Mouse (Mus musculus) intestine, embryonic 14.5 days (tissue): ENCODE measurements around the gene Dpp6. TPM values are rescaled to one million over a fixed set of nuclear protein-coding genes. Genes with fewer than 3 reads are reported as not detected.

ENCODE experiments used
- ATAC-seq: fragments of 200-750 bp; cut with Nextera tagmentation; replicated peaks from 2 replicates; pipeline ENCODE4 v1.8.0; 2017; ENCODE audit warnings: low read depth, moderate number of reproducible peaks, moderate TSS enrichment, moderate library complexity; ENCODE audit not compliant: low FRiP score, low TSS enrichment
- DNase-seq: peaks from one replicate; pipeline ENCODE4 v3.0.0-alpha.2; 2018; ENCODE audit warnings: low spot score
- H3K27ac ChIP-seq: fragments of 300-500 bp; sonication (generic); 2 replicates; pipeline ENCODE4 v1.5.1; 2014; ENCODE audit warnings: low read depth, mild to moderate bottlenecking, control low read depth
- H3K27me3 ChIP-seq: fragments of 300-500 bp; sonication (generic); replicated peaks from 2 replicates; pipeline ENCODE4 v1.6.1; 2014; ENCODE audit warnings: low read length, control low read depth; ENCODE audit not compliant: control insufficient read depth, insufficient read depth
- H3K36me3 ChIP-seq: fragments of 300-500 bp; sonication (generic); 2 replicates; pipeline ENCODE4 v1.6.1; 2014; ENCODE audit warnings: low read length, control low read depth; ENCODE audit not compliant: control insufficient read depth, insufficient read depth
- H3K4me1 ChIP-seq: fragments of 300-500 bp; sonication (generic); replicated peaks from 2 replicates; pipeline ENCODE4 v1.6.1; 2014; ENCODE audit warnings: low read length, control low read depth, mixed read lengths; ENCODE audit not compliant: control insufficient read depth, insufficient read depth
- H3K4me2 ChIP-seq: fragments of 300-500 bp; sonication (generic); 2 replicates; pipeline ENCODE4 v1.6.1; 2014; ENCODE audit warnings: low read length
- H3K4me3 ChIP-seq: fragments of 300-500 bp; sonication (generic); 2 replicates; pipeline ENCODE4 v1.5.1; 2014; ENCODE audit warnings: low read depth, low read length, control low read depth, mixed read lengths
- H3K9ac ChIP-seq: fragments of 300-500 bp; sonication (generic); 2 replicates; pipeline ENCODE4 v1.6.1; 2014; ENCODE audit warnings: mild to moderate bottlenecking, low read length
- H3K9me3 ChIP-seq: fragments of 300-500 bp; sonication (generic); 2 replicates; pipeline ENCODE4 v1.6.1; 2016; ENCODE audit warnings: low read length, control low read depth; ENCODE audit not compliant: control insufficient read depth
- WGBS: fragments of 180-500 bp; shearing (Covaris S2); extraction: QIAGEN DNeasy Blood & Tissue Kit; methylation state at CpG from one replicate; pipeline ENCODE4 v1.1.7; 2014; 5-methylcytosine and 5-hydroxymethylcytosine counted together
- polyA plus RNA-seq: library from polyadenylated mRNA; unstranded; fragments of >200 nt; fragmentation: Nextera tagmentation; extraction: Ambion mirVana; gene quantifications from 2 replicates; pipeline ENCODE4 v1.2.1, GENCODE M21; 2014

The Dpp6 gene
- polyA plus RNA-seq, 1 experiment from 2014 or later: 2.0 TPM

DNA sequence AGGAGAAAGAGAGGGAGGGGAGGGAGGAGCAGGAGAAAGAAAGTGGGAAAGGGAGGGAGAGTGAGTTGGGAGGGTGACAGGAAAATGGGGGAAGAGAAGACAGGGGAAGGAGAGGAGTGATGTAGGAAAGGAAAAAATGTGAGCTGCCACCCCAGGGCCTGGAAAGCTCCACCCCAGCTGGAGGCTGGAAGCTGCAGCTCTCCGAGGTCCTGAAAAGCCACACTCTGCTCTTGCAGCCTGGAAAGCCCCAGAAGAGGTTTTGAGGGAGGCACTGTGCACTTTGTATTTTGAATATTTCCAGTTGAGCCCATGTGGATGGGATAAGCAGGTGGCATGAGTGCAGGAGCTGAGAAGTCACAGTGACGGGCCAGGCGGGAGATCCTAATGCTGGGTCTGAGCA lies 77.3 kb downstream of the Dpp6 start:
- 14% methylated on average over 3 of the region's 3 CpGs for WGBS
- DNase-seq: peak; percentile 59

DNA sequence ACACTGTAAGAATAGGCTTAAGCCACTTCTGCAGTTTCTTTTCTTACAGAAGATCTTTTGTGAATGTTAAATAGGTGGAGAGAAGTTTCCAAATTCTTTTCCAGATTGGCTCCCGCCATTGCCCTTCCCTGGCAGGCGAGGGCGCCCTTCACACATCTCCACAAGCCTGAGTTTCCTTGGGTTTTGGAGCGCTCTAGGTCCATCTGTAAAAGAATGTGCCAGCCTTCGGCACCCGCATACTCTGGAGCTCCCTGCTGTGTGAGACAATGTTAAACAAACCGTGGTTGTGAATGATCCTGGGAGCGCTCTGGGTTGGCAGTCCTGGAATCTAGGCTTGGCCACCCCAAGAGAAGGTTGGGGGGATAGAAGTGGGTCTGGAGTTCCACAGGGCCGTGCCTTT lies 86.8 kb downstream of the Dpp6 start:
- no peaks in the 10 kb centered on the region for H3K36me3 ChIP-seq
- no peaks in the 10 kb centered on the region for H3K27me3 ChIP-seq
- ATAC-seq (no peak), DNase-seq (no peak)
- WGBS: 7% methylated on average over 9 of the region's 9 CpGs
- H3K9ac ChIP-seq: no peak overlapping the region
- no peaks in the 10 kb centered on the region; the same call in 1 of the 2 replicates for H3K4me1 ChIP-seq
- no peak overlapping the region for H3K27ac ChIP-seq
- H3K4me2 ChIP-seq: peak overlapping the region; percentile 68
- H3K9me3 ChIP-seq: no peaks in the 10 kb centered on the region
- H3K4me3 ChIP-seq: no peak overlapping the region

More for the DNA sequence above, 77.3 kb downstream of the Dpp6 start:
- ATAC-seq: no peak
- H3K9me3 ChIP-seq: no peaks in the 10 kb centered on the region
- H3K36me3 ChIP-seq: no peaks in the 10 kb centered on the region
- no peak overlapping the region for H3K4me2 ChIP-seq
- H3K9ac ChIP-seq: no peak overlapping the region
- no peak overlapping the region for H3K27ac ChIP-seq
- no peaks in the 10 kb centered on the region for H3K4me1 ChIP-seq
- H3K4me3 ChIP-seq: no peak overlapping the region
- no peaks in the 10 kb centered on the region for H3K27me3 ChIP-seq

DNA sequence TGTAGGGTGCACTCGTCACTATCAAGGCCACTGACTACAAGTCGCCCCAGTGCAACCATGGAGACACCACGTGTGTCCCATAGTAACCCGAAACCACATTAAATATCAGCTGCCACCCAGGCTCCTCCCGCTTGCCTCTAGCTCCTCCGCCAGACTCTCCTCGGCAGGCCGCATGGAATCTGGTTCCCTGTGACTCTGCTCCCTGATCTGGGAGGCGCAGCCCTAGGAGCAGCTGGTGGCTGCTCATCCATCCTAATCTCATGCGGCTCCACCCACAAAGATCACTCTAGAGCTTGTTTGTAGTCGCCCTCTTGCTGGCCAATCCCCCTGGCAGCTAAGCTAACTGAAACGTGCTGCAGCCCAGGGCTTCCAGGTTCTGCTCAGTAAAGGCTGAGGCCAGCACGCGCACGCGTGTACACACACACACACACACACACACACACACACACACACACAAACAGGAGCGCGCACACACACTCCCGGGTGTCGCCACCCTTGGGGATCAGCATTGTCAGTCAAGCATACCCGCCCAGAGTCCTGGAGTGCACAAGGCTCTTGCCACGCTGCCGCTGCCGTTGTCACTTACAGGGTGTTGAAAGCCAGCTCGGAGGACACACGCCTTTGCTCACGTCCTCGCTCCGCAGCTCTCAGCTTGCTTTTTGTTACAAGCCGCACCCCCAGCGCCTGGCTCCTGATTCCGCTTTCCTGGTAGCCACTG lies 87.5 kb downstream of the Dpp6 start:
- Histone ChIP-seq H3K27me3 (no peaks in the 10 kb centered on the region), H3K4me2 (peak overlapping the region; percentile 68), H3K4me3 (peak overlapping the region; percentile 31), H3K27ac (no peak overlapping the region), H3K4me1 (no peaks in the 10 kb centered on the region; the same call in 1 of the 2 replicates), H3K36me3 (no peaks in the 10 kb centered on the region), H3K9ac (peak overlapping the region; percentile 18; the same call in 1 of the 2 replicates), H3K9me3 (no peaks in the 10 kb centered on the region)
- WGBS: 1% methylated on average over 32 of the region's 32 CpGs
- peak; percentile 69 for DNase-seq
- ATAC-seq: peak; percentile 84

DNA sequence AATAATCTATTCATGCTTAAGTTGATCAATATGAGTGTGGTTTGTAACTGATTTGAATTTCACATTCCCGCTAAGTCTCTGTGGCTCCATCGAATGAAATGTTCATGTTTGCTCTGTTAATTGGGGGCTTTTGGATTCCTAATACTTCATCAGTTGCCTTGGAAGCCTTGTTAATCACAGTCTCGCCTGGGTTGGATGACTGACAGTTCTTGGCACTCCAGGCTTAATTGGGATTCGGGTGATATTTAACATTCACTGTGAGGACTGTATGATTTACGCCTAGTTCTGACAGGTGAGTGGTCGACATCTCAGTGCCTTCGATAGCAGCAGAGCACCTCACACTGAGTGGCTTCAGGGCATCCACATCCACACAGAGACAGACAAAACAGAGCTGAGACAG lies 90.1 kb downstream of the Dpp6 start:
- no peaks in the 10 kb centered on the region for H3K36me3 ChIP-seq
- no peak overlapping the region for H3K4me2 ChIP-seq

DNA sequence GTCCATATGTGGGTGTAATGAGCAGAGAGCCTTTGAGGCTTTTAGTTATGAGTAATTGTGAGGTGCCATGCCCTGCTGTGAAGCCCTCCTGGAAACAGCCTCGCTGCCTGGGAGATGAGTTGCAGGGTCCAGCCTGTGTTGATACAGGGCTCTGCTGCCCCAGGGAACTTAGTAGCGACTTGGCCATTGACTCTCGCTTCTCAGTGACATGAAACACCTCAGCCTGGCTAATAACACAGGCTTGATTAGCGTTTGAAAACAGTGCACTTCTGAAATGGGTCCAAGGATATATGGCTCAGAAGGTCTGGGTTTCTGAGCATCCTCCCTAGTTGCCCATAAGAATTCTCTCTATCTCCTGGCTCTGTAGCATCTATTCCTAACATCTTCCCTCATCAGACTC lies 91.6 kb downstream of the Dpp6 start:
- no peaks in the 10 kb centered on the region for H3K9me3 ChIP-seq
- ATAC-seq (no peak), DNase-seq (no peak)
- no peak overlapping the region for H3K4me3 ChIP-seq
- no peak overlapping the region for H3K9ac ChIP-seq
- H3K27me3 ChIP-seq: no peaks in the 10 kb centered on the region
- no peaks in the 10 kb centered on the region; the same call in 1 of the 2 replicates for H3K4me1 ChIP-seq
- no peak overlapping the region for H3K27ac ChIP-seq
- 43% methylated on average over 4 of the region's 4 CpGs for WGBS
- H3K36me3 ChIP-seq: no peaks in the 10 kb centered on the region
- H3K4me2 ChIP-seq: no peak overlapping the region

More for the DNA sequence above, 90.1 kb downstream of the Dpp6 start:
- no peak overlapping the region for H3K27ac ChIP-seq
- no peak overlapping the region for H3K9ac ChIP-seq
- no peak for DNase-seq
- 82% methylated on average over 7 of the region's 7 CpGs for WGBS
- H3K27me3 ChIP-seq: no peaks in the 10 kb centered on the region
- H3K4me1 ChIP-seq: no peaks in the 10 kb centered on the region; the same call in 1 of the 2 replicates
- H3K9me3 ChIP-seq: no peaks in the 10 kb centered on the region
- no peak overlapping the region for H3K4me3 ChIP-seq
- no peak for ATAC-seq

DNA sequence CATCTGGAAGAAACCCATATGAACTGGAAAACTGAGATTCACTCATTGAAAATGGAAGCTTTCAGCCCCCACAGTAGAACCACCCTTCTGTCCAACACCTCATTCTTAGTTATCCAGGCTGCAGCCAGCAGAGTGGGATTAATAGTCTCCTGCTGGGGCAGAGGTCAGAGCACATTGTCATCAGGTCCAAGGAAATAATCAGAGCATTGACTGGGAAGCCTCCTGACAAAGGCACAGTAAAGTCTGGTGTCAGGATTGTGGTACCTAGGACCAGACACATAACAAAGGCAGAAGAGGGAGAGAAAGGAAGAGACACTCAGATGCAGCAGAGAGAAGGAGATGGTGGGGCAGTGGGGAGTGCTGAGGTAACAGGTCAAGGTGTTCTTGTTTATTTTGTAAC lies 93.3 kb downstream of the Dpp6 start:
- ATAC-seq (no peak), DNase-seq (no peak)
- H3K27ac ChIP-seq: no peak overlapping the region
- H3K27me3 ChIP-seq: no peaks in the 10 kb centered on the region
- no peaks in the 10 kb centered on the region for H3K9me3 ChIP-seq
- H3K36me3 ChIP-seq: no peaks in the 10 kb centered on the region
- no peak overlapping the region for H3K4me3 ChIP-seq
- no peaks in the 10 kb centered on the region for H3K4me1 ChIP-seq
- no peak overlapping the region for H3K9ac ChIP-seq
- H3K4me2 ChIP-seq: no peak overlapping the region

DNA sequence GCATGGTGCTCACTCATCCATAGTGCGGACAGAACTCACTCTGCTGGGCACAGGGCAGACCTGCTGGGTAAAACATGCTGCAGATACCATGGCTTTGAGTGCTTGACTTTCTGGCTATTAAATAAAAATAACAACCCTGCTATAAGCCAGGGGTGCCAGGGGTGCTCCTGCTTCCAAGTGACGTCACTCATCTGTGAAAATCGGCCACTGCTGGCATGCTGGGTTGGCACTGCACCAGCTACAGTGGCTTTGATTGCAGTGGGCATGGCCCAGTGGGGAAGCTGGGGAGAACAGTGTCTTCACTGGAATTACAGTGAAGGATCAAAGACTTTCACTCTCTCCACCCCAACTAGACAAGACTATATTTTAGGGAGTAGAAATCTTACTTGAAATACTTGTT lies 95.0 kb downstream of the Dpp6 start:
- 87% methylated on average over 3 of the region's 3 CpGs for WGBS

DNA sequence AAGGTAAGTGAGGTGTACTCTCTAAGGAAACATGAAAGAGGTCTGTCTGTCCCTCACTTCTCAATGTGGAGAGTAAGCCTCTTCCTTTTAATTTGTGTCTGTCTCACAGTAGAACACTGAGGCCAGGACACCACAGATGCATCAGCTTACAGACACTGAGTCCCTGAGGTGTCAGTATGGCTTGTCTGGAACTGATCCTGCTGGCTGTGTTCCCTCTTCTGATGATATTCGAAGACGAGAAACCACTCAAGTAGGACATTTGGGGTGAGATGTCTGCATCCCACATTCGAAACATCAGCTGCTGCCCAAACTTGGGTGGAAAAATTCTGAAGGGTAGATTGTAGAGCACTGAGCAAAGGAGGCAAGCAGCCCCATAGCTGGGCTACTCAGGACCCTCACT lies 101.8 kb downstream of the Dpp6 start:
- Histone ChIP-seq H3K36me3 (no peaks in the 10 kb centered on the region), H3K9ac (no peak overlapping the region), H3K27ac (no peak overlapping the region), H3K9me3 (no peaks in the 10 kb centered on the region), H3K4me1 (no peaks in the 10 kb centered on the region), H3K27me3 (no peaks in the 10 kb centered on the region), H3K4me3 (no peak overlapping the region), H3K4me2 (no peak overlapping the region)
- DNase-seq (no peak), ATAC-seq (no peak)
- 94% methylated on average over 3 of the region's 3 CpGs for WGBS

More for the DNA sequence above, 95.0 kb downstream of the Dpp6 start:
- Histone ChIP-seq H3K4me1 (no peaks in the 10 kb centered on the region), H3K4me3 (no peak overlapping the region), H3K9me3 (no peaks in the 10 kb centered on the region), H3K36me3 (no peaks in the 10 kb centered on the region), H3K27ac (no peak overlapping the region), H3K9ac (no peak overlapping the region), H3K4me2 (no peak overlapping the region), H3K27me3 (no peaks in the 10 kb centered on the region)
- no peak for DNase-seq
- ATAC-seq: no peak

DNA sequence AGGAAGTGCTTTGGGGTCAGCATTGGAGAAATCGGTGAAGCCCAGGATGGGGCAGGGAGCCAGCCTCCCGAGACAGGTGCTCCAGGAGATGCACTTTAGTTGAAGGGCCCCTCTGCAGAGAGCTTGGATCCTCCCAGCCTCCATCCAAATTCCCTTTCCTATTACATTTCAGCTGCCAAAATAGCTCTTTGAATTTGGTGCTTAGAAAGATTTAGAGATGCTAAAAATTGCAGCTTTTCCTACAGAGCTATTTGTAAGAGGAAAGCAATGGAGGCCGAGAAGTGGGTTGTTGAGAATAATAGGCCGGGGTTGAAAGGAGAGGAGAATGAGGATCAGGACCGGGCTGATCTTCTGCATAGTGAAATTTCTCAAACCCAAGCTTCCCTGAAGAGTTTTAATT lies 107.5 kb downstream of the Dpp6 start:
- Histone ChIP-seq H3K9ac (no peak overlapping the region), H3K27me3 (no peaks in the 10 kb centered on the region), H3K27ac (no peak overlapping the region), H3K4me1 (no peaks in the 10 kb centered on the region), H3K4me2 (no peak overlapping the region), H3K9me3 (no peaks in the 10 kb centered on the region), H3K4me3 (no peak overlapping the region), H3K36me3 (no peaks in the 10 kb centered on the region)
- WGBS: 85% methylated on average over 5 of the region's 5 CpGs
- DNase-seq (no peak), ATAC-seq (no peak)
